Mouse (Mus musculus): ENCODE data around the gene Olfr777.
"Not testable (repeated sequence)": the region's sequence is repeated elsewhere in the genome, so short reads cannot be mapped to it uniquely, and the experiment has no call there.

Gene Olfr777

DNA sequence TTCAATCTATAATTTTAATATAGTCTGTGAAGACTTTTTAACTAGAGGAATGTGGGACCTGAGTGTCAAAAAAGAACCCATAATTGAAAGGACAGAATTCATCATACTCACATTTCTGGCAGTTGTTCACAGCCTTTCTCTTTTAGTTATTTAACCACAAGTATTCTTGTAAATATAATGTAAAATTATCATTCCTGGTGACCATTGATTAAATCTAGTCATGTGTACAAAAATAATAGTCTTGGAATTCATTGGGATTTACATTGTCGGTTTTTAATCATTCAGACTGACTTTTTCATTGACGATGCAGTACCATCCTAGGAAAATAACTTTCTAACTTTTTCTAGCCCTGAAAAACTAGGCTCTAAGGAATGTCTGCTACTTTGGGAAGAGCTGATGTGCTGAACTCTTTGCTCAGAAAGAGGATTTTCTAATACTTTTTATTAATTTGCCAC lies at the start of gene Olfr777:
Gene Olfr777, minus strand, starts transcription at position 405 of the 455 bp plus-strand sequence.
- DNase-seq, result no peak

DNA sequence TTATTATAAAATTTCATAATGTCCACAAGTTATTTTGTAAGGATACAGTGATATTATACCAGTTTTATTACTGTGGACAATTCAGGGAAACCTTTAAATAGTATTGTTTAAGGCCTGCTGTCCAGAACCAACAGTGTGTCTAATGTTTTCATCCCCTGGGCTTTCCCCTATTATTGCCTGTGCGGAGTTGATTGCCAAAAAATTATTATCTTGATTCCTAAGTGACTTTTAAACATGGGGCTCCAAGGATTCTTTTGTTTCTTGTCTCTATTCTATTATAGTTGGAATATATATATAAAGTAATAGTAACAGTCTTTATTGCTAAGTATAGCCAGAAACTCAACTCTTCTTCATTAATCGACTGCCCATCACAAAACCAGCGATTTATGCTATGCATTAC lies 46.5 kb upstream of the Olfr777 start, which contains the start of gene Olfr780:
Gene Olfr780, plus strand, starts transcription at position 301 of the 400 bp plus-strand sequence.
- DNase-seq, result no peak

GRCm38 (mm10) chr10:129313521-129313920 lies 42.2 kb upstream of the Olfr777 start:
- not testable (repeated sequence) for DNase-seq

DNA sequence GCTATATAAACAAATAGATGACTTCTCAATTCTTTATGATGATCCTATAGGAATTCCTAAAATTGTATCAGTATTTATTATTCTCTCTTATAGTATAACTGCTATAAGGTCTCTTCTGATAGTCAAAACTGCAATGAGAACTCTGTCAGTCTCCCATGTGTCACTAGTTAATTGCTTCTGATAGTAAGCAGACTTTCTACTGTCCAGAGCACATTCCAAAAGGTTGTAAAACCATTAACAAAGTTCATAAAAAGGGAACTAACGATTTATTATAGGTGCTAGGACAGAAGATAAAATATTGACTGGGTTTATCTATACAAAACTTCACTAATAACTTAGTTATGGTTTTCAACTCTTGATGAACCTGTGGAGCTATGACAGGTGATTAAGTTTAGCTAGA lies 41.7 kb upstream of the Olfr777 start:
- not testable (repeated sequence) for DNase-seq

- DNase-seq, result no peak
Measured at GRCm38 (mm10) chr10:129258827-129259226, 12.5 kb downstream of the Olfr777 start, which contains the start of gene Olfr776. Gene Olfr776 (plus strand): TSS chr10:129259127.

DNA sequence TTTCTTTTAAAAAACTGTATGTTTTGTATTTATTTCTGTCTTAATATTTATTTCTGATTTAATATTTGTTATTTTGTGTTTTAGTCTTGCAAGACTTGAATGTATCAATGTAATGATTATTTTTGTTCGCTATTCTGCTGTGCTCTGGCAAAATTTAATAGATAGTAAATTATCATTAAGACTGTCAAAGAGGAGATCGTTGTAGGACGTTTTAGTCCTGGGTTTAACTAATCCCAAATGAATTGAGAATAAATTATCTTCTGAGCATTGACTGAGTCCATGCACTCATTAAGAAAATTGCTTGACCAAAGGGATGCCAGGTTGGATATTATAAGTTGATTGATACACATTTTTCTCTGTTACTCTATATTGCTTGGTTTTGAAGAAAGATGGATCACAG lies 23.2 kb downstream of the Olfr777 start, which contains the start of gene Olfr775:
Gene Olfr775, plus strand, starts transcription at position 301 of the 400 bp plus-strand sequence.
- no peak for DNase-seq

- no peak for DNase-seq
Measured at GRCm38 (mm10) chr10:129235904-129236303, 35.4 kb downstream of the Olfr777 start, which contains the start of gene Olfr774. Gene Olfr774 (plus strand): TSS chr10:129236204.

DNA sequence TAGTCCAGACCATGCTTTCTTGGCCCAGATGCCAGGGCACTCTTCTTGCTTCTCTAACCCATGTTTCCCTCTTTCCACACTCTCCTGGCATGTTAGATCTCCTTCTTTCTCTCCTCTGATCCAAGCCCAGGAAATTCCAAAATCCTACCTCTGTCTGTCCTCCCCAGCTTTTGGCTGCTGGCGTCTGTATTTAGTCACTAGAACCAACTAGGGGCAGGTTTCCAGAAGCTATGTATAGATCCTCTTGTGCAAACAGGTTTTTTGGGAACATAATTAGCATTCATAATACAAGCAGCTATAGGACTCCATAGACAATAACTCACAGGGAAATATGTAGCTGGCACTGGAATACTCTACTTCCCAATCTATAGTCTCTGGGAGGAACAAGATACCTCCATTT lies 40.5 kb downstream of the Olfr777 start:
- DNase-seq, result no peak
